Mouse (Mus musculus): Measurements from ENCODE around the gene Moap1. TPM values are rescaled to one million over a fixed set of nuclear protein-coding genes. Genes with fewer than 3 reads are reported as not detected.

Moap1 gene
- 9.3 and 9.6 TPM in 2 replicates for total RNA-seq (2021)
- long read RNA-seq, experiment 1, transcript Moap1-202 (2 exons, 1,284 nt): major isoform, 7 of 8 reads
- long read RNA-seq, experiment 1, partial matches to known transcripts: 0 of 8 reads
- long read RNA-seq, experiment 1, other reads (novel, unspliced or antisense): 0 of 8 reads
- long read RNA-seq, experiment 2, partial matches to known transcripts: 0 of 6 reads
- long read RNA-seq, experiment 2, other reads (novel, unspliced or antisense): 0 of 6 reads

DNA sequence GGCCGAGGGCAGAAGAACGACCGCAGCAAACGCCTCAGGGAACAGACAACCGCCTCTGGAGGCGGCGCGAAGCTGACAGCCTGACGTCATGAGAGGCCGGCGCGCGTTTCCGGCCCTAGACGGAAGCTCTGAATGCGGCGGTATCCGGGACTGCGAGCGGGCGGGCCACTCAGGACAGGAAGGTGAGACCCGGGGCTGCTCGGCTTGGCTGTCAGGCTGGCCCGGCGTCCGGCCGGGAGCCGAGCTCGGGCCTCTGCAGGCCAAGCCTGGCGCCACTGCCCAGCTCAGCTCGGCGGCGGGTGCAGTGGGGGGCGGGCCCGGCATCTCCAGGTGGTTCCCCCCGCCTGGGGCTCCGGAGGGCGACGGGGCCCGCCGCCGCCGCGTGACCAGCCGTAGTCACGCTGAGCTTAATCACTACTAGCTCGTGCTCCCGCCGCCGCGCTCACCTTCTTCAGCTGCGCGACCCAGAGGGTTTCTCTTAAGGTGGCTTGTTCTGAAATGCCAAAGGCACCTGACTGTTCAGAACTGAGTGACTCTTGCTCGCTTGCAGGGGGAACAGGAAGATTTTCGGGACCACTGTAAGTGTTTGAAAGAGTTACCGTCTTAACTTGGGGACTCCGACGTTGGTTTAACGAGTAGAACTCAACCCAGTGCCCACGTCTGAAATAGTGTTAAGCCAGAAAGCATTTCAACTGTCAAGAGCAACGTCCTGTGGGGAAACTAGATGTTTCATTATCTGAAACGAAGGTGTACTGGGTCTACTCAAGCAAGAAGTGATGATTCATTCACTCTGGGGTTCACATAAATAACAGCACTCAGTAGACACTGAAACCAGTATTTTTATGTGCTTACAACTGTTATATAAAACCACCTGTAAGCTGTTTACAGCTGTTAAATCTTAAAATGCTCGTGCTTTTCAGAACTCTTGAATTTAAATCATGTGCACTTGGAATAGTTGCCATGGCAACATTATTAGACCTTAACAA, at the start of gene Moap1, which contains the start of gene Tmem251:
TSS of gene Moap1 (minus strand) at position 73 of the 986 bp plus-strand sequence.
TSS of gene Tmem251 (plus strand) at position 174 of the 986 bp plus-strand sequence.
- peak; percentile 95 for DNase-seq

DNA sequence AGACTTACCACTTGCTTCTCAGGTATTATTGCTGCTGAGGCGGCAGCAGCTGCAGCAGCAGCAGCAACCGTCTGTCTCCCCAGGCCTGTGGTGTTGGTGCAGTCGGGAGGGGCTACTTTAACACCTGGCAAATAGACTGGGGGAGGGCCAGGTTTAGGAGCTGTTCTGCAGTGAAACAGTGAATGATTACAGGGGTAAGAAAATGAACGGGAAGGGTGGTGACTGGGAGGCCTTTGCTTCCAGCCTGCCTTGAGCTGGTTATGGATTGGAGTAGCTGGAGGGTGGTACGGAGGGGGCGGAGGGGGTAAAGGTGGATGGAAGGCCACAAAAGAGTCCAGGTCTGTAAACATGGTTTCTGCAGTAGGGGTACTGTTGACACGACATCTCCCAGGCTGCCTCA, 44.5 kb upstream of the Moap1 start:
- DNase-seq: no peak

- no peak for DNase-seq
Observed at GRCm38 (mm10) chr12:102785593-102785985, 42.1 kb upstream of the Moap1 start.

DNA sequence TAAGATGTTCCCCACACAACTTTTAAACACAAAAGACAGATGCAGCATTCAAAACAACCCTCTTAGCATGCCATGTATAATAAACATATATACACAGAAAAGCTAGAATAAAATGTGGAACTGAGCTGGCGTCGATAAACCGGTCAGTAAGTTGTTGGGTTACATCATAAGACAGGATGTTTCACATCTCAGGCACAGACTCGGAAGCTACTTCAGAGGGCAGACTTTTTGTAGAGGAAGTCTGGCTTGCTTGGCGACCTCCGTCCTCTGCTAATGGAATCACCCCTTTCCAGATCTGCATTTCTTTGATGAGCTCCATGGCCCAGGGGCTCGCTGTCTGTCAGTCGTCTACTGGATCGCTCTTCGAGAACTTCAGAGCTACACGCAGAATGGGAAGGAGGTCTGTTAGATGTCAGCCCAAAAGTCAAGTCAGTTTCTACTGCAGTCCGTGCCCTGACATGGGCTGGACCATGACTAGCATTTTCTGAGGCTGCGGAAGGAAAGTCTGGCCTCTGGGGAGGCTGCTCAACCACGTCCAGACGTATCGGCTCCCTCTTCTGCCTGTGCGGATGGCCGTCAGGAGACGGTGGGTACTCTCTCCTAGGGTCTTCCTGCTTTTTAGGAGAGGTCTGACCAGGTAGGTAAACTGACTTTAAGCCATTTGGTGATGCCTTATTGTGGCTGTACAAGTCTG, 41.6 kb upstream of the Moap1 start:
- DNase-seq: no peak

- DNase-seq: no peak
Observed at GRCm38 (mm10) chr12:102782841-102783240, 39.4 kb upstream of the Moap1 start.

- DNase-seq: peak; percentile 31
Observed at GRCm38 (mm10) chr12:102779452-102779851, 36.0 kb upstream of the Moap1 start.

DNA sequence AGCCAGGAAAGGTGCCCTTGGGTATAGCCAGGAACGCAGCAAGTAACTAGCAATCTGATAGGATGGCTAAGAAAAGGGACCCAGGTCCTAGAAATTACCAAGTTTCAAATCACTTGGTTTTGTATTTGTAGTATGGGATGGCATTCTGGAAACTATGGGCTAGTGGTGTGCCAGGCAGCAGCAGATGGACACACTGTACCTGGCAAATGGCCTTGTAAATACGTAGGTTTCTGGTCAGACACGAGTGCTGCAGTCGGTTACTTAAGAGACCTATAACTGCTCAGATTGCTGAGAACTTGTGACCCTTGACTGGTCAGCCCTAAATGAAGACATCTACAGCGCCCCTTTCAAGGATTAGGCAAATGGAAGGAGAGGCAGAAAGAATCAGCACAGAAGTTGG, 34.7 kb upstream of the Moap1 start:
- no peak for DNase-seq

DNA sequence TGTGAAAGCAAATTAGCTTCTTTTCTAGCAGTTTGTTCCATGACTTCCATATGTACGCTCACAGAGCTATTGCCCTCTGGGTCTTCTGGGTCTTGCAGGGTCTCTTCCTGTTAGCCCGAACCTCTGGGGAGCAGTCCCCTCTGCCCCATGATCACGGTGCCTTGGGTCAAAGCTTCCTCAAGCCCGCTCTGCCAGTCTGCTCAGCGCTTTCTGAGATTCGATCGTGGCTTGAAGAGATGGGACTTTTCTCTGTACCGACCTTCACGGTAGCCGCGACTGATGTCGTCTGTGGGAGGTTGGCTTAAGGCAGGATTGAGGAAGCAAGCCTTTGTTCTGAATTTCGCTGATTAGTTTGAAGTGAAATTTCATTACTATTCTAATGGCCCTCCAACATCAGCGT, 32.6 kb upstream of the Moap1 start:
- DNase-seq: no peak

GRCm38 (mm10) chr12:102772676-102773075, 29.2 kb upstream of the Moap1 start:
- DNase-seq: no peak

DNA sequence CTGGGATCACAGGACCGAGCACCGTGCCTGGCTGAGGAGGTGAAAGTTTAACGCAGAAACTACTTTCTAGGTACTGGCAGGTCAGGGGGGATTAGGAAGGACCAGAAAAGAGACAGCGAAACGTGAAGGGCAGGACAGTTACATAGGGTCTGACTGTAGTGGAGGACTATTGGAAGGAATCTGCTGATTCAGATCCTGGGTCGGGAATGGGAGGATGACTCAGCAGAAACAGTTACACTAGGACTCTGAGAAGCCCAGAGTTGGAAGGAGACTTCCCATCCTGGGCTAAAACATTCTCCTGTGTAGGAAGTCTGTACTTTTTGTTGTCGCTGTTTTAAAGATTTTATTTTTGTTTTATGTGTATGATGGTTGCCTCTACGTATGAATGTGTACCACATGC, 28.1 kb upstream of the Moap1 start:
- no peak for DNase-seq

- no peak for DNase-seq
Observed at GRCm38 (mm10) chr12:102769000-102769399, 25.5 kb upstream of the Moap1 start.

DNA sequence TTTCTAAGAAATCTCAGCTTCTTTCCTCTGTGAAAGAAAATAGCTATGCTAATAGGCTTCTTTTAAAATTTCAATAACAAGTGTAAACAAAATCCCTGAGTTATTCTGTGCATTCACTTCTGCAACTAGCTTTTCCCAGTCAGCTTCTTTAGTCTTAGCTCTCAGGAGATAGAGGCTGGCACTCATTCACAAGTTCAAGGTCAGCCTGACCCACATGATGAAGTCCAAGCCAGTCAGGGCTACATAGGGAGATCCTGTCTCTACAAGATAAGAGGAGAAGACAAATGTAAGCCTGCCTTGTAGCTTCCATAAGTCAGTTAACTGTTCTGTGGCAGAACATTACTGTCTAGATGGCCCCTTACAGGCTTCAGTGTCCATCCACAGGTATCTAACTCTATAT, 20.2 kb upstream of the Moap1 start:
- peak; percentile 59 for DNase-seq

DNA sequence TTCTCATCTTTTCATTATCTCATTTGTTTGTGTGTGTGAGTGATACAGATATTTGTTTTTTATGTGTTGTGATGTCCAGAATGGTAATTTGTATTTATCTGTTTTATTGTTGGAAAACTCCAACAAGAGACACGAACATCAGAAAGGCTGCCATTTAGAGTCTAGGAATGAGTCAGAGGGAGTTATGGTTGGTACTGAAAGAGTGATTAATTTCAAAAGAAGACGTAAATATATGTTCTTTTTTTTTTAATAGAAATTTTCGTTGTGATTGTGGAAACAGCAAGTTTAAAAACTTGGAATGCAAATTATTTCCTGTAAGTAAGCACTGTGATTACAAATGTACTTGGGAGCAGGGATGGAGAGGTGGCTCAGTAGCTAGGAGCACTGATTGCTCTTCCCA, 18.2 kb upstream of the Moap1 start:
- DNase-seq: no peak

- DNase-seq: peak; percentile 51
Observed at GRCm38 (mm10) chr12:102758936-102759335, 15.5 kb upstream of the Moap1 start.

DNA sequence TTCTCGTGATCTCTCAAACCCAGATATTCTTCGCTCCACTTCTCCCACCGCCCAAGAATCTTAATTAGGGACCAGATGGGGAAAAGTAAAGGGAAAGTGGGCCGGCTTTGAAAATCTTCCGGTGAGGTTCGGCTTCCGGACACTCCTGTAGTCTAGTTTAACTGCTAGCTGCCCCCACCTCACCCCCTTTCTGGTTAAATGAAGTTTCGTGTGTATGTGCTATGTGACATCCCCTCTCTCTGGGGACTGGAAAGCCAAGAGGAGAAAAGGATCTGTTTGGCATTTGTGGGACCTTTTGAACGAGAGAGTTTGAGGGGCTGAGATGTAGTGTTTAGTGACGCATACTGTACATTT, 14.9 kb upstream of the Moap1 start, which contains the start of gene Gm20604:
TSS of gene Gm20604 (minus strand) at position 270 of the 354 bp plus-strand sequence.
- DNase-seq: no peak

GRCm38 (mm10) chr12:102757689-102758402, 14.4 kb upstream of the Moap1 start, which contains the start of the genes Gm28051, Gon7 and Ubr7:
Gm28051 (minus strand) TSS chr12:102757765.
Gon7 (minus strand) TSS chr12:102757803.
Ubr7 (plus strand) TSS chr12:102757967.
- DNase-seq: peak; percentile 98

GRCm38 (mm10) chr12:102757055-102757688, 13.7 kb upstream of the Moap1 start:
- peak; percentile 93 for DNase-seq

GRCm38 (mm10) chr12:102756304-102756703, 12.8 kb upstream of the Moap1 start:
- DNase-seq: peak; percentile 56

DNA sequence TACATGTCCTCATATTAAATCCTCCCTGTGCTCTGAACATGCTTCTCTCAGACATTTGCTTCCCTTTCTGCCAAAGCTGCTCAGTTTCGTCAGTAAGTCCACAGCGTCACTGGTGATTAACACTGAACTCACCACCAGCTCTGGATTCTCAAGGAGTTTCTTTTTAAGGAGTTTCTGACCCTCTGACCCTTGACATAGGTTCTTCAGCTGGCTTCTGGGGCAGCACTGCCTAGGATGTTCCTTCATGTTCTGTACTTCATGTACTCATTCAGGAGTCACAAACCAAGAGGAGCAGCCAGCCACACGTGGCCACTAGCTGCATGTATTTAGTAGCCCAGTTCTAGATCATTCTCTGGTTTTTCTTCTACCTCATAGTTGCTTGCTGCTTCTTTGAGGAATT, 4.8 kb upstream of the Moap1 start:
- DNase-seq: no peak

GRCm38 (mm10) chr12:102744839-102745238, 1.4 kb upstream of the Moap1 start:
- DNase-seq: no peak

DNA sequence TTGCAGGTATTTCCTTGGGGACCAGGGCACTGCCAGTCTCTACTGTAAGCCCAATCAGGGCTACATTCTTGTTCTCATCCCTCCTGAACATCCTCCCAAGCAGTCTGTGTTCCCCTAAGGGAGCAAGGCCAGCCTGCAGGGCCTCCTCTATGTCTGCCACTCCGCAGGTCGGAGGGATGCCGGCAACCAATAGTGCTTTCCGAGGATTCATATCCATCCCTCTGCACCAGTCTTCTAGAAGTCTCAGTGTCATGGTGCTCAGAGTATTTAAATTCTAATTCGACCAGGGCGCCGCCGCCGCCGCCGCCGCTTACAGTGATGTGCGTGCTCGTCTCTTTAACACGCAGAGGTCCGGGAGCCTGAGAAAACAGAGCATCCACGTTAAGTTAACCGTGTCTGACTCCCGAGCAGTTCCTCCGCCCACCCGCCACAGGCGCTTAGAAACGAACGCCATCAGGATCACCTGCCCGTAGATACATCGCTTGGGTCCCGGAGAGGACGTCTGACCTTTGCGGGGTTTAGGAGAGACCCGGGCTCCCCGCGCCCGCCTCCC, 349 bp downstream of the Moap1 start:
- DNase-seq: no peak
